In genomic region chr9:60271940-60272339, GRCm38 (mm10) we compare ENCODE assay signal across 18 mouse cellular contexts.
DNase-seq lines count a peak whose midpoint lies in the region; ATAC-seq and TF ChIP-seq lines count a peak whose summit lies in the region.
"Had no signal": no experiment of that assay in that cellular context is flagged by ENCODE, and none has a peak within 500 bp of the region (broad histone marks: within the 10 kb centered on the region; RNA-seq: fewer than 3 reads in every experiment).

No protein-coding gene starts in this region.

- ATAC-seq in lung, postnatal 0 days: no peak
- ATAC-seq in liver, embryonic 16.5 days (ENCODE audit: low read depth): no peak
- ATAC-seq in hindbrain, embryonic 13.5 days (ENCODE audit: low FRiP score): no peak
- ATAC-seq: intestine, embryonic 16.5 days had no signal

- DNase-seq in lung, postnatal 36 days: peak; percentile 12
- DNase-seq in lung, postnatal 0 days (ENCODE audit: low spot score): no peak
- peak; percentile 83 for DNase-seq in R1 (ENCODE audit: low read depth, low spot score)
- DNase-seq in natural killer cell, adult 2 months (ENCODE audit: low spot score in 2 of 2): no peak
- no peak for DNase-seq in embryo, embryonic 9.5 days (ENCODE audit: extremely low spot score)
- DNase-seq: cerebellum, adult 9-11 months; gastrocnemius, postnatal 25 days; retina, postnatal 1 day; thymus, postnatal 4 days had no signal

- H3K4me3 ChIP-seq in lung, postnatal 0 days (ENCODE audit: low read depth, low read length): no peak overlapping the region
- peak overlapping the region; percentile 61 for H3K4me3 ChIP-seq in E14TG2a.4 (replicated peaks; ENCODE audit: low read length)
- 0 out of 2 replicates have a peak overlapping the region, but pooled peaks have one; percentile 13 for H3K4me3 ChIP-seq in liver, embryonic 16.5 days (ENCODE audit: low read depth, low read length)
- H3K4me3 ChIP-seq in hindbrain, embryonic 13.5 days: no peak overlapping the region
- H3K4me3 ChIP-seq: forebrain, embryonic 12.5 days; hindbrain, embryonic 15.5 days; left cerebral cortex, adult 2 months; limb, embryonic 12.5 days; lung, embryonic 15.5 days had no signal

- TF ChIP-seq EP300 in lung, postnatal 0 days (IDR thresholded peaks at IDR 0.05): no peak

- H3K4me2 ChIP-seq in lung, postnatal 0 days (replicated peaks; ENCODE audit: low read depth, low read length): no peak overlapping the region
- peak overlapping the region; percentile 5; the same call in 1 of the 2 replicates for H3K4me2 ChIP-seq in liver, embryonic 16.5 days (ENCODE audit: low read depth, low read length)
- H3K4me2 ChIP-seq in hindbrain, embryonic 13.5 days: no peak overlapping the region
- H3K4me2 ChIP-seq: forebrain, embryonic 12.5 days; hindbrain, embryonic 15.5 days; limb, embryonic 12.5 days; lung, embryonic 15.5 days had no signal

- H3K36me3 ChIP-seq in lung, postnatal 0 days (ENCODE audit: insufficient read depth, low read length): no peaks in the 10 kb centered on the region
- H3K36me3 ChIP-seq in E14TG2a.4 (ENCODE audit: insufficient read depth, low read length): no peaks in the 10 kb centered on the region
- H3K36me3 ChIP-seq in liver, embryonic 16.5 days (ENCODE audit: control insufficient read depth, insufficient read depth): no peaks in the 10 kb centered on the region
- H3K36me3 ChIP-seq in hindbrain, embryonic 13.5 days: no peaks in the 10 kb centered on the region
- H3K36me3 ChIP-seq: forebrain, embryonic 12.5 days; hindbrain, embryonic 15.5 days; limb, embryonic 12.5 days; lung, embryonic 15.5 days had no signal

- no peak overlapping the region for H3K9ac ChIP-seq in lung, postnatal 0 days (replicated peaks; ENCODE audit: low read depth)
- no peak overlapping the region for H3K9ac ChIP-seq in liver, embryonic 16.5 days (ENCODE audit: low read depth, low read length)
- no peak overlapping the region for H3K9ac ChIP-seq in hindbrain, embryonic 13.5 days
- H3K9ac ChIP-seq: forebrain, embryonic 12.5 days; hindbrain, embryonic 15.5 days; limb, embryonic 12.5 days; lung, embryonic 15.5 days had no signal

- 82% methylated on average over 2 of the region's 2 CpGs for WGBS in lung, postnatal 0 days
- WGBS in liver, embryonic 16.5 days (ENCODE audit: insufficient replicate concordance): 70% methylated on average over 2 of the region's 2 CpGs
- WGBS in hindbrain, embryonic 13.5 days: 85% methylated on average over 2 of the region's 2 CpGs

- TF ChIP-seq CTCF in lung, postnatal 0 days (IDR thresholded peaks at IDR 0.05): no peak
- no peak for TF ChIP-seq CTCF in E14TG2a.4 (conservative IDR thresholded peaks at IDR 0.05; ENCODE audit: low read length)

- H3K27me3 ChIP-seq in lung, postnatal 0 days (replicated peaks; ENCODE audit: insufficient read depth, low read length): no peaks in the 10 kb centered on the region
- H3K27me3 ChIP-seq in E14TG2a.4 (ENCODE audit: insufficient read depth, low read length): no peaks in the 10 kb centered on the region
- no peaks in the 10 kb centered on the region for H3K27me3 ChIP-seq in liver, embryonic 16.5 days (ENCODE audit: control insufficient read depth, insufficient read depth, low read depth, low read length)
- no peaks in the 10 kb centered on the region for H3K27me3 ChIP-seq in hindbrain, embryonic 13.5 days
- H3K27me3 ChIP-seq: hindbrain, embryonic 15.5 days; limb, embryonic 12.5 days; lung, embryonic 15.5 days had no signal

- H3K27ac ChIP-seq in lung, postnatal 0 days (ENCODE audit: low read length): no peak overlapping the region
- H3K27ac ChIP-seq in liver, embryonic 16.5 days (ENCODE audit: low read length): no peak overlapping the region
- H3K27ac ChIP-seq in hindbrain, embryonic 13.5 days: no peak overlapping the region
- H3K27ac ChIP-seq: forebrain, embryonic 12.5 days; hindbrain, embryonic 15.5 days; left cerebral cortex, adult 2 months; limb, embryonic 12.5 days; lung, embryonic 15.5 days had no signal

- H3K9me3 ChIP-seq in lung, postnatal 0 days (ENCODE audit: low read length): no peaks in the 10 kb centered on the region
- no peaks in the 10 kb centered on the region for H3K9me3 ChIP-seq in E14TG2a.4 (ENCODE audit: low read length)
- H3K9me3 ChIP-seq in liver, embryonic 16.5 days (replicated peaks; ENCODE audit: control insufficient read depth, low read length): no peaks in the 10 kb centered on the region
- H3K9me3 ChIP-seq in hindbrain, embryonic 13.5 days: no peaks in the 10 kb centered on the region
- H3K9me3 ChIP-seq: forebrain, embryonic 12.5 days; hindbrain, embryonic 15.5 days; limb, embryonic 12.5 days; lung, embryonic 15.5 days had no signal

- H3K4me1 ChIP-seq in lung, postnatal 0 days (ENCODE audit: insufficient read depth, low read depth, low read length): no peaks in the 10 kb centered on the region
- peaks cover 3% of the 10 kb centered on the region; the same call in 1 of the 2 replicates for H3K4me1 ChIP-seq in E14TG2a.4 (replicated peaks; ENCODE audit: low read depth, low read length)
- H3K4me1 ChIP-seq in liver, embryonic 16.5 days (ENCODE audit: control insufficient read depth, low read depth, low read length): peaks cover 4% of the 10 kb centered on the region; the same call in 1 of the 2 replicates
- peaks cover 33% of the 10 kb centered on the region for H3K4me1 ChIP-seq in hindbrain, embryonic 13.5 days (replicated peaks)

Comparison
In these comparisons a context has a peak if more than half of its experiments do, and no peak if none do; other contexts are left out.
1. DNase-seq: peak in lung, postnatal 36 days (single experiment) and R1 (single experiment); none in lung, postnatal 0 days (single experiment), natural killer cell, adult 2 months (0 of 2) and embryo, embryonic 9.5 days (single experiment).
2. H3K4me3 ChIP-seq: peak in E14TG2a.4 (single experiment) and liver, embryonic 16.5 days (single experiment); none in lung, postnatal 0 days (single experiment) and hindbrain, embryonic 13.5 days (single experiment).